Mouse (Mus musculus): Measurements from ENCODE around the gene Polr2m. TPM values are rescaled to one million over a fixed set of nuclear protein-coding genes. Genes with fewer than 3 reads are reported as not detected.

Gene Polr2m
- polyA plus RNA-seq (2011; ENCODE audit: insufficient read depth, insufficient read length, low read depth, missing spikeins): 200 and 203 TPM in 2 replicates

GRCm38 (mm10) chr9:71485475-71486094, at the start of gene Polr2m:
TSS of gene Polr2m (minus strand) at chr9:71485935.
- H3K36me3 ChIP-seq (ENCODE audit: control insufficient read depth, insufficient read depth, low read length, poor library complexity, severe bottlenecking): peaks cover 35% of the 10 kb centered on the region
- no peaks in the 10 kb centered on the region for H3K27me3 ChIP-seq (ENCODE audit: control insufficient read depth, insufficient read depth, low read length, poor library complexity, severe bottlenecking)
- no peaks in the 10 kb centered on the region for H3K4me1 ChIP-seq (ENCODE audit: control insufficient read depth, insufficient read depth, low read length)
- peaks cover 10% of the 10 kb centered on the region; the same call in 1 of the 2 replicates for H3K9me3 ChIP-seq (replicated peaks; ENCODE audit: control insufficient read depth, insufficient read depth, low read length, poor library complexity, severe bottlenecking)
- peak within 1 kb of the TSS; percentile 63 for H3K27ac ChIP-seq (ENCODE audit: insufficient read depth, low read length)
- H3K9ac ChIP-seq (ENCODE audit: low read depth, poor library complexity, severe bottlenecking): peak within 1 kb of the TSS; percentile 99
- TF ChIP-seq POLR2A (IDR thresholded peaks at IDR 0.05; ENCODE audit: insufficient read depth, low read length): no peak
- TF ChIP-seq CTCF (IDR thresholded peaks at IDR 0.05; ENCODE audit: low read depth, low read length): no peak
- 0 out of 2 replicates have a peak, but pooled peaks have one; percentile 28 for TF ChIP-seq EP300 (IDR thresholded peaks at IDR 0.05; ENCODE audit: insufficient read depth, low read depth, low read length)
- peak within 1 kb of the TSS; percentile 96 for H3K4me3 ChIP-seq (ENCODE audit: low read depth, low read length)

- no peaks in the 10 kb centered on the region for H3K27me3 ChIP-seq (ENCODE audit: control insufficient read depth, insufficient read depth, low read length, poor library complexity, severe bottlenecking)
- H3K27ac ChIP-seq (ENCODE audit: insufficient read depth, low read length): no peak overlapping the region
- no peak overlapping the region for H3K4me3 ChIP-seq (ENCODE audit: low read depth, low read length)
- H3K4me1 ChIP-seq (ENCODE audit: control insufficient read depth, insufficient read depth, low read length): no peaks in the 10 kb centered on the region
- no peak overlapping the region for H3K9ac ChIP-seq (ENCODE audit: low read depth, poor library complexity, severe bottlenecking)
- TF ChIP-seq EP300 (IDR thresholded peaks at IDR 0.05; ENCODE audit: insufficient read depth, low read depth, low read length) (no peak), CTCF (IDR thresholded peaks at IDR 0.05; ENCODE audit: low read depth, low read length) (no peak), POLR2A (IDR thresholded peaks at IDR 0.05; ENCODE audit: insufficient read depth, low read length) (no peak)
- no peaks in the 10 kb centered on the region for H3K36me3 ChIP-seq (ENCODE audit: control insufficient read depth, insufficient read depth, low read length, poor library complexity, severe bottlenecking)
- H3K9me3 ChIP-seq (replicated peaks; ENCODE audit: control insufficient read depth, insufficient read depth, low read length, poor library complexity, severe bottlenecking): no peaks in the 10 kb centered on the region
These were observed 49.3 kb upstream of the Polr2m start for GRCm38 (mm10) chr9:71535036-71535435.

- H3K9me3 ChIP-seq (replicated peaks; ENCODE audit: control insufficient read depth, insufficient read depth, low read length, poor library complexity, severe bottlenecking): no peaks in the 10 kb centered on the region; the same call in 1 of the 2 replicates
- no peaks in the 10 kb centered on the region for H3K4me1 ChIP-seq (ENCODE audit: control insufficient read depth, insufficient read depth, low read length)
- H3K4me3 ChIP-seq (ENCODE audit: low read depth, low read length): no peak overlapping the region
- no peak overlapping the region for H3K9ac ChIP-seq (ENCODE audit: low read depth, poor library complexity, severe bottlenecking)
- no peak overlapping the region for H3K27ac ChIP-seq (ENCODE audit: insufficient read depth, low read length)
- TF ChIP-seq CTCF (IDR thresholded peaks at IDR 0.05; ENCODE audit: low read depth, low read length) (peak; percentile 16), EP300 (IDR thresholded peaks at IDR 0.05; ENCODE audit: insufficient read depth, low read depth, low read length) (no peak)
- no peaks in the 10 kb centered on the region for H3K36me3 ChIP-seq (ENCODE audit: control insufficient read depth, insufficient read depth, low read length, poor library complexity, severe bottlenecking)
- no peaks in the 10 kb centered on the region for H3K27me3 ChIP-seq (ENCODE audit: control insufficient read depth, insufficient read depth, low read length, poor library complexity, severe bottlenecking)
These were observed 44.2 kb upstream of the Polr2m start for GRCm38 (mm10) chr9:71529960-71530359.

- Histone ChIP-seq H3K9ac (ENCODE audit: low read depth, poor library complexity, severe bottlenecking) (no peak overlapping the region), H3K27ac (ENCODE audit: insufficient read depth, low read length) (no peak overlapping the region), H3K4me1 (ENCODE audit: control insufficient read depth, insufficient read depth, low read length) (no peaks in the 10 kb centered on the region), H3K36me3 (ENCODE audit: control insufficient read depth, insufficient read depth, low read length, poor library complexity, severe bottlenecking) (no peaks in the 10 kb centered on the region), H3K27me3 (ENCODE audit: control insufficient read depth, insufficient read depth, low read length, poor library complexity, severe bottlenecking) (no peaks in the 10 kb centered on the region; the same call in 1 of the 2 replicates), H3K4me3 (ENCODE audit: low read depth, low read length) (no peak overlapping the region), H3K9me3 (replicated peaks; ENCODE audit: control insufficient read depth, insufficient read depth, low read length, poor library complexity, severe bottlenecking) (no peaks in the 10 kb centered on the region; the same call in 1 of the 2 replicates)
- TF ChIP-seq POLR2A (IDR thresholded peaks at IDR 0.05; ENCODE audit: insufficient read depth, low read length): no peak
These were observed 41.7 kb upstream of the Polr2m start for GRCm38 (mm10) chr9:71527438-71527837.

GRCm38 (mm10) chr9:71523901-71524300, 38.2 kb upstream of the Polr2m start:
- Histone ChIP-seq H3K4me3 (ENCODE audit: low read depth, low read length) (no peak overlapping the region), H3K9ac (ENCODE audit: low read depth, poor library complexity, severe bottlenecking) (no peak overlapping the region), H3K4me1 (ENCODE audit: control insufficient read depth, insufficient read depth, low read length) (no peaks in the 10 kb centered on the region), H3K27me3 (ENCODE audit: control insufficient read depth, insufficient read depth, low read length, poor library complexity, severe bottlenecking) (no peaks in the 10 kb centered on the region; the same call in 1 of the 2 replicates), H3K27ac (ENCODE audit: insufficient read depth, low read length) (no peak overlapping the region), H3K36me3 (ENCODE audit: control insufficient read depth, insufficient read depth, low read length, poor library complexity, severe bottlenecking) (no peaks in the 10 kb centered on the region), H3K9me3 (replicated peaks; ENCODE audit: control insufficient read depth, insufficient read depth, low read length, poor library complexity, severe bottlenecking) (no peaks in the 10 kb centered on the region)
- no peak for TF ChIP-seq EP300 (IDR thresholded peaks at IDR 0.05; ENCODE audit: insufficient read depth, low read depth, low read length)
- no peak for TF ChIP-seq CTCF (IDR thresholded peaks at IDR 0.05; ENCODE audit: low read depth, low read length)
- TF ChIP-seq POLR2A (IDR thresholded peaks at IDR 0.05; ENCODE audit: insufficient read depth, low read length): no peak

- TF ChIP-seq POLR2A (IDR thresholded peaks at IDR 0.05; ENCODE audit: insufficient read depth, low read length): no peak
- TF ChIP-seq CTCF (IDR thresholded peaks at IDR 0.05; ENCODE audit: low read depth, low read length): no peak
- no peak for TF ChIP-seq EP300 (IDR thresholded peaks at IDR 0.05; ENCODE audit: insufficient read depth, low read depth, low read length)
- no peaks in the 10 kb centered on the region; the same call in 1 of the 2 replicates for H3K27me3 ChIP-seq (ENCODE audit: control insufficient read depth, insufficient read depth, low read length, poor library complexity, severe bottlenecking)
- no peak overlapping the region for H3K9ac ChIP-seq (ENCODE audit: low read depth, poor library complexity, severe bottlenecking)
- H3K27ac ChIP-seq (ENCODE audit: insufficient read depth, low read length): no peak overlapping the region
- no peaks in the 10 kb centered on the region for H3K4me1 ChIP-seq (ENCODE audit: control insufficient read depth, insufficient read depth, low read length)
- H3K4me3 ChIP-seq (ENCODE audit: low read depth, low read length): no peak overlapping the region
- H3K36me3 ChIP-seq (ENCODE audit: control insufficient read depth, insufficient read depth, low read length, poor library complexity, severe bottlenecking): no peaks in the 10 kb centered on the region
- no peaks in the 10 kb centered on the region for H3K9me3 ChIP-seq (replicated peaks; ENCODE audit: control insufficient read depth, insufficient read depth, low read length, poor library complexity, severe bottlenecking)
These were observed 34.1 kb upstream of the Polr2m start for GRCm38 (mm10) chr9:71519836-71520235.

Measured in ES-Bruce4 (cell line).